Mouse (Mus musculus) cerebellum, postnatal 10 days (tissue): ENCODE measurements around the gene Zfp651.

ENCODE experiments used
- DNase-seq, 2 experiments: peaks; one replicate each; pipeline ENCODE4 v3.0.0; 2021; ENCODE audit warnings: mixed read lengths in 2 of 2

Zfp651 gene

DNA sequence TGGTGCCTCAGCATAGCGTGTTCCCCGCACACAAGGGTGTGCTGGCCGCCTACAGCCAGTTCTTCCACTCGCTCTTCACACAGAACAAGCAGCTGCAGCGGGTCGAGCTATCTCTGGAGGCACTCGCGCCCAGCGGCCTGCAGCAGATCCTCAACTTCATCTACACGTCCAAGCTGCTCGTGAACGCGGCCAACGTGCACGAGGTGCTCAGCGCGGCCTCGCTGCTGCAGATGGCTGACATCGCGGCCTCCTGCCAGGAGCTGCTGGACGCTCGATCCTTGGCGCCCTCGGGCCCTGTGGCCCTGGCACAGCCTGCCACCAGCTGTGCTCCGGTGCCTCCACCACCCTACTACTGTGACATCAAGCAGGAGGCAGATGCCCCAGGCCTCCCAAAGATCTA lies 3.6 kb downstream of the Zfp651 start:
- DNase-seq = peak; percentile 69 to 73

DNA sequence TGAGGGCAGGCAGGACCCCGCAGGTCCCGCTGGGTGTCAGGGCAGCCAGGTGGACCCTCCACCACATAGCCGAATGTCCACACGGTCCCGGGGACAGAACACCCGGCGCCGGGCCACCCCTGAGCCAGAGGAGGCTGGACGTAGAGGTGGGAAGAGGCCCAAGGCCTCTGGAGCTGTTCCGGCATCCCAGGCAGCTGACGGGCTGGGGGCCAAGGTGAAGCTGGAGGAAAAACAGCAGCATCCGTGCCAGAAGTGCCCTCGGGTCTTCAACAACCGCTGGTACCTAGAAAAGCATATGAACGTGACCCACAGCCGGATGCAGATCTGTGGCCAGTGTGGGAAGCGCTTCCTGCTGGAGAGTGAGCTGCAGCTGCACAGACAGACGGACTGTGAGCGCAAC lies 4.6 kb downstream of the Zfp651 start:
- peak; percentile 58 to 64 for DNase-seq

- peak; percentile 66 to 67 for DNase-seq
Observed at GRCm38 (mm10) chr9:121765166-121765855, 6.2 kb downstream of the Zfp651 start.

DNA sequence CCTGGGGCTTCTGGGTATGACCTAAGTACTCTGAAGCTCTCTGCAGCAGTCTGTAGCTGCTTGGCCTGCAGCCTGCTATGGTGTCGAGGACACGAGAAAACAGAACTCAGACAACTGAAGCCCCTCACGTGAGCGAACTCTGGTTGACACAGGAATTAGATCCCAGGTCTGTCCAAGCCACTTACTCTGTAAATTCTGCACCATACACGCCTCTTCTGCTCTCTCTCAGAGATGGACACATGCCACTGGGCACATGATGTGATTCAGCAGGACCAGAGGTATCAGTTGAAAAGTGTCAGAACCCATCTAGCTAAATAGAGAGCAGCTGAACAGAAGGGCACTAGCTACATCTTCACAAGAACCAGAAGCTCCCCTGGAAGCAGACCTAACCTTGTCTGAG lies 13.3 kb downstream of the Zfp651 start:
- no peak for DNase-seq

DNA sequence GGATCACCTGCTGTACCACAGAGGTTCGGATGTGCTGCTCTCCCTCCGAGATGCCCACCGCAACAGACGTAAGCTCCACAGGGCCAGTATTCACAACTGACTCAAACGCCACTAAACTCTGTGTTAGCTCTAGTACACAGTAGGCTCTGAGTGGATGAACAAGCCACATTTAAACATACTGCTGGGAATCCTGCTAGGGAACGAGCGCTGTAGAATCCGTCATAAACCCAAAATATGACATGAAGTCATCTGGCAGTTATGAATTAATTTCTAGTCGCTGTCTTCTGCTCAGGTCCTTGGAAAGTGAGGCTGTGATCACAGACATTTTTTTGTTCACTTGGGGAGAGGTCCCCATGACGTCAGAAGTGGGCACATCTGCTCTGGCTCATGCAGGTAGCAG lies 16.8 kb downstream of the Zfp651 start:
- no peak for DNase-seq

- no peak for DNase-seq
Observed at GRCm38 (mm10) chr9:121776511-121776910, 17.4 kb downstream of the Zfp651 start.

DNA sequence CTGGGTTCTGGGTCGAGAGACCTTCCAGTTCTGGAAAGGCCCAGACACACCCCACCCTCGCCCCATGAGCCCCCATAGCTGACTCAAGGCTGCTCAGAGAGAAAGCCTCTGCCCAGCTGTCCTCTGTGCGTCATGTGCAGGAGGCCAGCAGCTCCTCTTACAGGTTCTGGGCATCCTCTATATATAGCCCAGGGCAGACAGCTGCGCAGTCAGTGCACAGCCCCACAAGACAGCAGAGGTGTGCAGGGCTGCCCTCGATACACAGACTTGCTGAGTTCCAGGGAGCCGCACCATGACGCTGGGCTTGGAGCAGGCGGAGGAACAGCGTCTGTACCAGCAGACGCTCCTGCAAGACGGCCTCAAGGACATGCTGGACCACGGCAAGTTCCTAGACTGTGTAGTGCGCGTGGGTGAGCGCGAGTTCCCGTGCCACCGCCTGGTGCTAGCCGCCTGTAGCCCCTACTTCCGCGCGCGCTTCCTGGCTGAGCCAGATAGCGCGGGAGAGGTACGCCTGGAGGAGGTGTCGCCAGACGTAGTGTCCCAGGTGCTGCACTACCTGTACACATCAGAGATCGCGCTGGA lies 18.4 kb downstream of the Zfp651 start, which contains the start of gene Klhl40:
Gene Klhl40, plus strand, starts transcription at position 124 of the 582 bp plus-strand sequence.
- no peak for DNase-seq

DNA sequence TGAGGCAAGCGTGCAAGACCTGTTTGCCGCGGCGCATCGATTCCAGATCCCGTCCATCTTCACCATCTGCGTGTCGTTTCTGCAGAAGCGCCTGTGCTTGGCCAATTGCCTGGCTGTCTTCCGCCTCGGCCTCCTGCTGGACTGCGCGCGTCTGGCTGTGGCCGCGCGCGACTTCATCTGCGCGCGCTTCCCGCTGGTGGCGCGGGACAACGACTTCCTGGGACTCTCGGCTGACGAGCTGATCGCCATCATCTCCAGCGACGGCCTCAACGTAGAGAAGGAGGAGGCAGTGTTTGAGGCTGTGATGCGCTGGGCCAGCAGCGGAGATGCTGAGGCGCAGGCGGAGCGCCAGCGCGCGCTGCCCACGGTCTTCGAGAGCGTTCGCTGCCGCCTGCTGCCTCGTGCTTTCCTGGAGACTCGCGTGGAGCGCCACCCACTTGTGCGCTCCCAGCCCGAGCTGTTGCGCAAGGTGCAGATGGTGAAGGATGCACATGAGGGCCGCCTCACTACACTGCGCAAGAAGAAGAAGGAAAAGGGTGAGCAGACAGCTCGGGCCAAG lies 19.0 kb downstream of the Zfp651 start:
- peak; percentile 82 to 86 for DNase-seq

- peak in 1 of 2 experiments; percentile 57 for DNase-seq
Observed at GRCm38 (mm10) chr9:121784801-121785200, 25.7 kb downstream of the Zfp651 start.

DNA sequence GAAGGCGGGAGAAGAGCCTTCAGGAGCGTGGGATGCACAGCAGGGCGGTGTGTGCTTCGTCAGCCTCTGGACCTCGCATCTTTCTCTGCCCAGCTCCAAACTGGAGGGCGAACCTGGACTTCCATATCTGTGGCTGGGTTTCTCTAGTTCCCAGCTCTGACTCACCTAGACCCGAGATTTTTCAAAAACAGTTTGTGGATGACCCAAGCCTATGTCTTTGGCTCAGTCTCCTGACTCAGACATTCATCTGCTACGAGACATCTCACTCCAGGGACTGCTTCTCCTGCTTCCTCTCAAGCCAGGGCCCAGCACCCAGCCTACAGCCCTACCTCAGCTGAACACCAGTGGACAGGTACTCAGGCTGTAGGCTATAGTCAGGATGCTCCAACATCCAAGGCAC lies 26.1 kb downstream of the Zfp651 start:
- DNase-seq = no peak

DNA sequence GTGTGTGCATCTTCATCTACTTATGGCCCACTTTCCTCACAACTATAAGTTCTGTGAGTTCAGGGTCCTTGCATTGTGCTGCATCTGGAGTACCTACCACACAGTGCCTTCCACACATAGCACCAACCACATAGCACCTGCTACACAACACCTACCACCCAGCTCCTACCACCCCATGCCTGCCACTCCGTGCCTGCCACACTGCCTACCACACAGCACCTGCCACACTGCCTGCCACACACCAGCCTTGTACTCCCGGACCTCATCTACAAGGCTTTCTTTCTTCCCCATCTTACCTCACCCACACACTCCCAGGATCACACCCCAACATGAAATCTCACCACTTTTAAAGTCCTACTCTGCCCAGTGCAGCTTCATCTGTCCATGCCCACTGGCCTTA lies 27.2 kb downstream of the Zfp651 start:
- no peak for DNase-seq

DNA sequence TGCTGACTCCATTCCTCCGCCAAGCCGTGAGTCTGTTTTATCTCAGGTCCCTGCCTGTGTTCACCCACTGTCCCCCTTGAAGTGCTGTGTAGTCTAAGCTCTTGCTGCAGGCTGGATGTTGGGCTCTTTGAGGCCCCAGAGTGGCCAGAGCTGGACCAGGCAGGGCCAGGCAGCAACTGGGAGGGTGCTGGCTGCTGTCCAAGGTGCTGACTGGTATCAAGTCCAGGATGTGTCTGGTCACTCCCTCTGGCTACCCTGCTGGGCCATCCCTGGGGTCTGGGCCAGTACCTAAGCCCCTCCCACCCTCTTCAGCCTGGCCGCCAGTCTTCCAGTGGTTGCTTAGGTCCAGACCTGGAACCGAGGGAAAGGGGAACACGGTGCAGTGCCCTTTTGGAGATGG lies 32.1 kb downstream of the Zfp651 start:
- peak; percentile 70 to 71 for DNase-seq

DNA sequence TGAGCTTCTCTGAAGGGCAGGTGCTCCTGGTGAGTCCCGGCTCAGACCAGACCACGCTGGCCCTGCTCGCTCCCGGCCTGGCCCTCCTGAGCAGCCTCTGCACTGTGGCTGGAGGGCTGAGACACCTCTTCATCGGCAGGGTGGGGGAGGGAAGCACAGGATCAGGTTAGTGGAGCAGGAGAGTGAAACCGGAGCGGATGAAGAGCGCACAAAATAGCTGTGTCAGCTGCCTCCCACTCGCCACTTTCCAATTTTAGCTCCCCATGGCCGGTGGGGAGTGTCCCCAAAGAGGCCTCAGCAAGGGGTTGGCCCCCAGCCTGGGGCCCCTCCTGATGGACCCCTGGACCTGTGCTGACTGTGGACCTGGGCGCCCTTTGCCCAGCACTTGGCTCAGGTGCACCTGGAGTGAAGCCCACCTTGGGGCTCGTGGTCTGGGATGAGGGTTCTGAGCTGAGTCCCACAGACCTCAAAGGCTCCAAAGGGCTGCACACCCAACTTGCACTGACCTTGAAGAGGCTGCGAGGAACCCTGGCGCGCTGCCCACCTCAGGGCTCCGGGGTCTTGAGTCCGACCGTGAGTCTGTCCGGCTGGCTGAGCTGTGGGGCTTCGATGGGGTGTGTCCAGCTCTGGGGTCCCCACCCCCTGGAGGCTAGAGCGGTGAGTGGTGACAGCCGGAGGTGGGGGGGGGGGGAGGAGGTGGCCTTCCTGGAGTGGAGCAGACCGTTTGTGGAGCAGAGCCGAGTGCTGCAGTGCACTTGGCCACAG lies 32.8 kb downstream of the Zfp651 start, which contains the start of gene Hhatl:
Gene Hhatl, minus strand, starts transcription at position 751 of the 765 bp plus-strand sequence.
- peak; percentile 42 to 45 for DNase-seq

GRCm38 (mm10) chr9:121794972-121795539 lies 35.9 kb downstream of the Zfp651 start:
- DNase-seq = peak; percentile 74 to 82

- DNase-seq = no peak
Observed at GRCm38 (mm10) chr9:121797722-121798121, 38.6 kb downstream of the Zfp651 start.

DNA sequence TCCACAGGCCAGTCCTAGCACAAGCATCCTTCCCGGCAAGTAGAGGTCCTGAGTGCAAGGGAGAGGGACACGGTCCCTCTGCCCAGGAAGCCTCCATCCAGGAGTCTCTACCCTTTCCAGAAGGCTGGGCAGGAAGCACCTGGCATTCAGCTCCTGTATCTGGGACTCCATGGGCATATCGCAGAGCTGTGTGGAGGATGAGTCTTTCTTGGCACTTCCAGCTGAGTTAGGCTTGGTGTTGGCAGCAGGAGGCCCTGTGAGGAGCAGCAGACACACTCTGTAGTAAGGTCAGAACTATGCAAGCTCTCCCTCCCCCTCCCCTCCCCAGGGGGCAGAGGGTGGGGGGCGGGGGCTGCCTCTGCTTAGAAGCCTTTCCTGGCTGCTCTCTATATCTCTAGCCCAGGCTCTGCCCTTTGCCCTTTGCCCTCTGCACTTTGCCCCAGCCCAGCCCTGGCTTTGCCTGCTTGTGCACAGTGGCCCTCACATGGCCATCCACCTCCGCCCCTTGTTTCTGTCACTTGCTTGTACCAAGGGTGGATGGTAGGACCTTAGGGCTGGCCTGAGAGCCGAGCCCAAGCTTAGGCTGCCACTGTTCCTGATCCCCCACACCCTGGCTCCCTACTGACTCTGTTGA lies 39.9 kb downstream of the Zfp651 start:
- DNase-seq = no peak

DNA sequence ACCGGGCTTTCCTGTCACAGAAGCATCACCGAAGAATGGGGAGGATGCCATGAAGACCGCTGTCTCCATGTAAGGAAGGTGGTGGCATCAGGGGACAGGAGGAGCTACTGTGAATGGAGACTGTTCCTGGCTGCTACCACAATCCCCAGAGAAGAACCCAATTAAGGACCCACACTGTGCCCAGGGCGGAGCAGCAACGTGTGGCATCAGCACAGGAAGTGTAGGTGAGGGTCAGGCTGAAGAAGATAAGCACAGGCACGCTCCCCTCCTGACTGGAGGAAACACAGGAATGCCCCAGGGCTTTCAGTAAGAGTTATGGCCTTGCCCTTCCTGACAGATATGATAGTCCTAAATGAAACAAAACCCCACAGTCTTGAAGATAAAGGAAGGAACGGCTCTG lies 43.6 kb downstream of the Zfp651 start:
- no peak for DNase-seq

- no peak for DNase-seq
Observed at GRCm38 (mm10) chr9:121807546-121807945, 48.4 kb downstream of the Zfp651 start.

- peak; percentile 63 to 72 for DNase-seq
Observed at GRCm38 (mm10) chr9:121807947-121808346, 48.8 kb downstream of the Zfp651 start.

GRCm38 (mm10) chr9:121808511-121808910 lies 49.4 kb downstream of the Zfp651 start:
- no peak for DNase-seq

GRCm38 (mm10) chr9:121810081-121810821 lies 51.1 kb downstream of the Zfp651 start:
- peak; percentile 72 to 80 for DNase-seq

- no peak for DNase-seq
Observed at GRCm38 (mm10) chr9:121815183-121815582, 56.1 kb downstream of the Zfp651 start.
